Mouse (Mus musculus) liver, embryonic 12.5 days (tissue): Measurements from ENCODE around the gene Parg. TPM values are rescaled to one million over a fixed set of nuclear protein-coding genes. Genes with fewer than 3 reads are reported as not detected.

Experiments
- ATAC-seq: fragments of 200-750 bp; cut with Nextera tagmentation; 2 replicates; pipeline ENCODE4 v1.8.0; 2017; ENCODE audit warnings: moderate number of reproducible peaks, mild to moderate bottlenecking, moderate library complexity
- H3K27ac ChIP-seq: fragments of 300-500 bp; sonication (generic); 2 replicates; pipeline ENCODE4 v1.5.1; 2016; ENCODE audit warnings: mild to moderate bottlenecking
- H3K27me3 ChIP-seq: fragments of 300-500 bp; sonication (generic); replicated peaks from 2 replicates; pipeline ENCODE4 v1.6.1; 2016; ENCODE audit warnings: mild to moderate bottlenecking, moderate library complexity
- H3K36me3 ChIP-seq: fragments of 300-500 bp; sonication (generic); 2 replicates; pipeline ENCODE4 v1.6.1; 2016; ENCODE audit warnings: mild to moderate bottlenecking, moderate library complexity
- H3K4me1 ChIP-seq: fragments of 300-500 bp; sonication (generic); 2 replicates; pipeline ENCODE4 v1.6.1; 2016
- H3K4me2 ChIP-seq: fragments of 300-500 bp; sonication (generic); 2 replicates; pipeline ENCODE4 v1.6.1; 2016; ENCODE audit warnings: mild to moderate bottlenecking, moderate library complexity
- H3K4me3 ChIP-seq: fragments of 300-500 bp; sonication (generic); 2 replicates; pipeline ENCODE4 v1.5.1; 2016; ENCODE audit warnings: mild to moderate bottlenecking, moderate library complexity
- H3K9ac ChIP-seq: fragments of 300-500 bp; sonication (generic); 2 replicates; pipeline ENCODE4 v1.6.1; 2016; ENCODE audit warnings: mild to moderate bottlenecking, moderate library complexity
- H3K9me3 ChIP-seq: fragments of 300-500 bp; sonication (generic); replicated peaks from 2 replicates; pipeline ENCODE4 v1.6.1; 2016; ENCODE audit warnings: mild to moderate bottlenecking, moderate library complexity
- WGBS: fragments of 180-500 bp; shearing (Covaris S2); methylation state at CpG from one replicate; pipeline ENCODE4 v1.1.7; 2016; ENCODE audit not compliant: insufficient replicate concordance; 5-methylcytosine and 5-hydroxymethylcytosine counted together
- polyA plus RNA-seq: library from polyadenylated mRNA; unstranded; fragments of >200 nt; fragmentation: Nextera tagmentation; extraction: Ambion mirVana; gene quantifications from 2 replicates; pipeline ENCODE4 v1.2.1, GENCODE M21; 2016

Parg gene
- polyA plus RNA-seq, 1 experiment from 2014 or later, result 26.1 TPM

GRCm38 (mm10) chr14:32332515-32333445 is 131.0 kb downstream of the Parg start:
- Histone ChIP-seq H3K4me1 (no peaks in the 10 kb centered on the region), H3K27ac (no peak overlapping the region), H3K36me3 (no peaks in the 10 kb centered on the region), H3K4me3 (no peak overlapping the region), H3K4me2 (no peak overlapping the region), H3K9me3 (no peaks in the 10 kb centered on the region), H3K27me3 (no peaks in the 10 kb centered on the region), H3K9ac (no peak overlapping the region)
- WGBS, result 70% methylated on average over 20 of the region's 20 CpGs
- ATAC-seq, result no peak

GRCm38 (mm10) chr14:32336021-32336420 is 134.3 kb downstream of the Parg start:
- Histone ChIP-seq H3K9me3 (no peaks in the 10 kb centered on the region), H3K36me3 (0 out of 2 replicates have a peak, but pooled peaks cover 2% of the 10 kb centered on the region)
- 59% methylated on average over 6 of the region's 6 CpGs for WGBS

GRCm38 (mm10) chr14:32336547-32336946 is 134.8 kb downstream of the Parg start:
- H3K4me2 ChIP-seq, result no peak overlapping the region
- H3K27me3 ChIP-seq, result no peaks in the 10 kb centered on the region
- 77% methylated on average over 11 of the region's 11 CpGs for WGBS
- H3K4me3 ChIP-seq, result no peak overlapping the region
- ATAC-seq, result no peak
- H3K27ac ChIP-seq, result no peak overlapping the region
- no peak overlapping the region for H3K9ac ChIP-seq
- 0 out of 2 replicates have a peak, but pooled peaks cover 2% of the 10 kb centered on the region for H3K36me3 ChIP-seq
- H3K4me1 ChIP-seq, result no peaks in the 10 kb centered on the region
- no peaks in the 10 kb centered on the region for H3K9me3 ChIP-seq

More at GRCm38 (mm10) chr14:32336021-32336420, 134.3 kb downstream of the Parg start:
- Histone ChIP-seq H3K9ac (no peak overlapping the region), H3K4me2 (no peak overlapping the region), H3K4me3 (no peak overlapping the region), H3K27ac (no peak overlapping the region), H3K27me3 (no peaks in the 10 kb centered on the region), H3K4me1 (no peaks in the 10 kb centered on the region)
- no peak for ATAC-seq

GRCm38 (mm10) chr14:32341823-32342222 is 140.1 kb downstream of the Parg start:
- Histone ChIP-seq H3K27me3 (no peaks in the 10 kb centered on the region), H3K4me1 (no peaks in the 10 kb centered on the region), H3K9me3 (no peaks in the 10 kb centered on the region), H3K36me3 (0 out of 2 replicates have a peak, but pooled peaks cover 2% of the 10 kb centered on the region), H3K4me3 (no peak overlapping the region), H3K4me2 (no peak overlapping the region), H3K9ac (no peak overlapping the region), H3K27ac (no peak overlapping the region)
- WGBS, result 65% methylated on average over 7 of the region's 7 CpGs
- ATAC-seq, result no peak

- Histone ChIP-seq H3K9me3 (no peaks in the 10 kb centered on the region), H3K27ac (no peak overlapping the region), H3K4me1 (no peaks in the 10 kb centered on the region), H3K9ac (no peak overlapping the region), H3K4me2 (no peak overlapping the region), H3K4me3 (no peak overlapping the region), H3K36me3 (0 out of 2 replicates have a peak, but pooled peaks cover under 1% of the 10 kb centered on the region), H3K27me3 (no peaks in the 10 kb centered on the region)
- no peak for ATAC-seq
- 71% methylated on average over 7 of the region's 7 CpGs for WGBS
These were observed 142.4 kb downstream of the Parg start for GRCm38 (mm10) chr14:32344176-32344575.

GRCm38 (mm10) chr14:32344694-32345093 is 142.9 kb downstream of the Parg start:
- Histone ChIP-seq H3K36me3 (no peaks in the 10 kb centered on the region), H3K9me3 (no peaks in the 10 kb centered on the region), H3K9ac (no peak overlapping the region), H3K4me2 (no peak overlapping the region), H3K4me1 (no peaks in the 10 kb centered on the region), H3K27ac (no peak overlapping the region), H3K27me3 (no peaks in the 10 kb centered on the region), H3K4me3 (no peak overlapping the region)
- 76% methylated on average over 7 of the region's 10 CpGs for WGBS
- no peak for ATAC-seq

Other genes starting within 250 kb of the Parg start
- 0.02 TPM in 1 of 2 replicates, not detected in the other for gene Galnt15, start 173.0 kb upstream of the Parg start, polyA plus RNA-seq
- 18.9 and 21.8 TPM in 2 replicates for gene Oxnad1, start 116.6 kb upstream of the Parg start, polyA plus RNA-seq
- gene Dph3, start 116.2 kb upstream of the Parg start, polyA plus RNA-seq, result 107 and 117 TPM in 2 replicates
- gene Msmb, start 59.9 kb upstream of the Parg start, polyA plus RNA-seq, result 0.36 and 0.50 TPM in 2 replicates
- 289 and 291 TPM in 2 replicates for gene Ncoa4, start 42.1 kb upstream of the Parg start, polyA plus RNA-seq
- 280 and 286 TPM in 2 replicates for gene Timm23, start 51 bp upstream of the Parg start, polyA plus RNA-seq
- gene Ogdhl, start 120.1 kb downstream of the Parg start, polyA plus RNA-seq, result 2.9 and 3.6 TPM in 2 replicates
- not detected in 2 replicates for gene 1700024G13Rik, start 186.4 kb downstream of the Parg start, polyA plus RNA-seq